Mouse (Mus musculus): Measurements from ENCODE around the gene Scrt2.

The Scrt2 gene

DNA sequence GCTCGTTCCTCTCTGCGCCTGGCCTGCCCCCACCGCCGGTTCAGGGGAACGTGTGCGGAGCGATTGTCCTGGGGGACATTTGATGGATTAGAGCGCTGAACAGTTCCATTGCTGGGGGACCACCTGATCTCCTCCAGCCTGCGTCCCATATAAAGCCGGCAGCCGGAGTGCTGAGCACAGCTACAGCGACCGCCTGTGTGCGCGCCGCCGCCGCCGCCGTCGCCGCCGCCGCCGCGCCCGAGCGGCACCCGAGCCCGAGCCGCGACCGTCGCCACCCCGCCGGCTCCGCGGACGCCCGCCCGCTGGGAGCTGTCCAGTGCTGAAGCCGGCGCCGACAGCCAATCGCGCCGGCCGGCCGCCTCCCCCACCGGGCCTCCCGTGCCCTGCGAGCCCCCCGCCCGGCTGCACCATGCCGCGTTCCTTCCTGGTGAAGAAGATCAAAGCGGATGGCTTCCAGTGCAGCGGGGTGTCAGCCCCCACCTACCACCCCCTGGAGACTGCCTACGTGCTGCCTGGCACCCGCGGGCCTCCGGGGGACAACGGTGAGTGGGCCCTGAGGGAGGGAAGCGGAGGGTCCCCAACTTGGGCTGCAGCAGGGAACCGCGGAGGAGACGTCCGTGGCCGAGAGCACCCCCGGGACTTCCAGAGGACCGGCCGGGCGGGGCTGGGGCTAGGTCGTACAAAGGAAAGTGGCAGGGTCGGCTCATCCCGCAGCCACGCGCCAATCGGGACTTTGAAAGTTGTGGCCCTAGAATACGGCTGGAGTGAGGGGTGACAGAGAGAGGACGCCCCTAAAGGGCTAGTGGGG is 516 bp downstream of the Scrt2 start:
- peak; percentile 36 to 56 for DNase-seq (ENCODE audit: low spot score in 2 of 2)

DNA sequence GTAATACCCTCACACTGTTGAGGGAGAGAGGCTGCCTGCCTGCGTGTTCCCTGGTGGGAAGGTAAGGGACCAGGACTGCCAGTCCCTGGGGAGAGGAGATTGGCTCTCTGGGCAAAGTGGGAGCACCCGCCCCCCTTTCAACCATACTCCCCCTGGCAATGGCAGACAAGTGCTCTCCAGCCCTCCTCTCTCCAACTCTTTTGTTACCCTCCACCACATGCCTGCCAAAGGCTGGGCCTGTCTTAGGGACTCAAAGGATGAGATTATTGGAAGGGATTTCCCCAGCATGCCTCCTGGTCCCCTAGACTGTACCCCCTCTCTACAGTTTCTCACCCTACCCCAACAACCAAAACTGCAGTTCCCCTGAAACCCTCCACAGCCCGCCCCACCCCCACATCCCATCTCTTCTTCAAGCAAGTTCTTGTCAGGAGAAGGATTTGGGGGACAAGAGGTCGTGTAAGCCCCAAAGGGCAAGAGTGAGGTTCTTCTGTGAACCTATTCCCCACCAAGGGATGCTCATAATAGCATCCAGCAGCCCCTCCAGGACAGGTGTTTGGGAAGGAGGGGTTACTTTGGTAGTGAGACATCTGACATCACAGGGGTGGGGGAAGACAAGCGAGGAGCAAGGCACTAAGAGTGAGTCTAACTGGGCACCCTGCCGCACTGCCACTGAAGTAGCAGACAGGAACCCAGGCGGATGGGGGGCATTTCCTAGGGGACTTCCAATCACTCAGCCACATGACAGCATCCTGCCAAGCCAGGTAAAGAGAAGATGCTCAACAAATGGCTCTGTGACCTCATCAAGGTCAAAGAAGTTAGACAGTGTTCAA is 1.3 kb downstream of the Scrt2 start:
- no peak for DNase-seq (ENCODE audit: low spot score in 2 of 2)

DNA sequence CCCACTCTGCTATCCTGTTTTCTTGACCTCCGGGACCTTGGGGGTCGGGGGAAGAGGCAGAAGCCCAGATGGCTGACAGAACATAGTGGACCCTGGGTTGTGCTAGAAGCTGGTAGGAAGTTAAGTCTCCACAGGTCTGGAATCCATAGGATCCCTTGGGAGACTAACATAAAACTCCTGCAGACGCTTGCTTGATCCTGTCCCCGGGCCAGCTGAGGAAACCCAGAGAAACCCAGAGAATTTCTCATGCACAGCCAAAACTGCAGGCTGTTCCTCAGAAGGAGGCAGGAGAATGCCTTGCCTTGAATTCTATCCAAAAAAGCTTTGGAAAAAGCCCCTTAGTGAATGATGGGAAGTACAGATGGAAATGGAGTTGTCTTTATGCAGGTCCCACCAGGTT is 2.1 kb downstream of the Scrt2 start:
- no peak for DNase-seq (ENCODE audit: low spot score in 2 of 2)

DNA sequence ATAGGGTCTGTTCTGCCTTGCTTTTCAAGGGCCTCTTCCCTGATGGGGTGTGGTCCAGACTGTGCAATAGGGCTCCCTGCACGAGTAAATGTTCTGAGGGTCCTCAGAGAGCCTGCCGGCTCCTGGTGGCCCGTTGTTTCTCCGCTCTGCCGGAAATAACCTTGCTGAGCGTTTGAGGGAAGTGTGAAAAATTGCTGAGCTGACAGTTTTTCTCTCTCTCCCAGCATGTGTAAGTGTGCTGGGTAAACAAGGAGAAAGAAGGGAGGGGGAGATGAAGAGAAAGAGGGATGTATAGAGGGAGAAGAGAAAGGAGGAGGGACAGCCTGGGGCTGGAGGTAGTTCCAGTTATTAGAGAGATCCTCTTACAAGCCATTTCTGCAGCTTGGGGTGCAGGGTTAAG is 3.0 kb downstream of the Scrt2 start:
- no peak for DNase-seq (ENCODE audit: low spot score in 2 of 2)

DNA sequence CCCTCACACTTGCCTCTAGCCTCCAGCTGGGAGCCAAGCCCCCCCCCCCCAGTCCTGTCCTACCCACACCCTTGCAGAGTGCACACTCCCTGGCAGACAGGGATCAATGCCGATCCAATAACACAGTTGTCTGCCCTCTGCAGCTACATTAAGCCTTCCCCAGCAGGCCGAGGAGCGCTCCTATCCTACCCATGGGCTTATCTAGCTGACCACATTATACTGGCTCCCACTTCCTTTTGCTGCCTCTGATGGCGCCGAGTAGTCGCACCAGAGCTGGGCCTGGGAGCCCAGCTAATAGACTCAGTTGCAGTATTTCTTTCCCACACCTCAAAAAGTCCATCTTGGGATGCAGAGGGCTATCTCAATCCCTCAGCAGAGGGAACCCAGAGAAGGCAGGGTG is 4.1 kb downstream of the Scrt2 start:
- no peak for DNase-seq (ENCODE audit: low spot score in 2 of 2)

DNA sequence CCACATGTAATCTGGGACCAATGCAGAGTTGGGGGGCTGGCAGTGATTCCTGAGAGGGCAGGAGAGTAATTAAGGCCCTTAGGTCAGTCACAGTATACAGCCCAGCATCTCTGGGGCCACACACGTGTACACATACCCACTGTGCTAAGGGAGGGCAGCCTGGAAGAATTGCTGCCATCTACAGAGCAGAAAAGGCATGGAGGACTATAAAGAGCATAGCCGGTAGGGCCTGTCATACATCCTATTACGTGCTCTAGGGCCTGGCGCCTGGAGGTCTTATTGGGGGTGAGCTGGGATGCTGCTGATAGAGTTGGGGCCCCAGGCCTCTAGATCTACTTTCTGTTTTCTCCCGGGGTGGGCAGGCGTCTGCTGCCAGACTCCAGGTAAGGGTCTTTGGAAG is 5.1 kb downstream of the Scrt2 start:
- no peak for DNase-seq (ENCODE audit: low spot score in 2 of 2)

DNA sequence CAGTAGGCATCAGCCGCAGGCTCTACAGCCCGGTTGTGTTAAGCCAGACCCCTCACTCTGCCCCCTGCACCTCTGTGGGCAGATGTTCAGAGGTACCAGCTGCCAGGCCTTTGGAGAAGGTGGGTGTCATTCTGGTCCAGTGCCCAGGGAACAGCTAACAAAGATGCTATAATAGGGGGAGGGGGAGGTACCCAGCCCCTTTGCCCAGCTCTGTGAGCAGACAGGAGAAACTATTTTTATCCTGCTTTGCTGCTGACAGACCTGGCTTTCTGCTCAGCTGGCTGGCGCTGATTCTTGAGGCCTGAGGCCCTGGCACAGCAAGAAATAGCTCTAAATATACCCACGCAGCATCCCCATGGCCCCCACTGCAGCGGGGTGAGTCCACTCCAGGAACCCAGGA is 5.8 kb downstream of the Scrt2 start:
- DNase-seq (ENCODE audit: low spot score in 2 of 2), result no peak

DNA sequence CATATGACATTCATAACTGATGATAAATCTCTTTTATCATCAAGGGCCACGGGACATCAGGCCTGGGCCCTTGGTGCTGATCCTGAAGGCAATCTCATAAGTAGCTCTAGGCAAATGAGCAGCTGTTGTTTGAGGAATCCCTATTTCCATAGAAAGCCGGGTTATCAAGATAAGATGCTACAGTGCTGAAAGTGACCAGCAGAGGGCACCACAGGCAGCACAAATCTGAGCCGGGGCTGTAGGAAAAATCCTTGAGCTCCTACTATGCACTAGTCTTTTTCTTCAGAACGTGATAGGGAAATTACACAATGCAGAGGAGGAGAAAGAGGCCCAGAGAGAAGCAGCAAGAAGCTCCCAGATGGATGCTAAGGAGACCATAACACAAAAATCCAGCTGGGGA is 7.7 kb downstream of the Scrt2 start:
- no peak for DNase-seq (ENCODE audit: low spot score in 2 of 2)

DNA sequence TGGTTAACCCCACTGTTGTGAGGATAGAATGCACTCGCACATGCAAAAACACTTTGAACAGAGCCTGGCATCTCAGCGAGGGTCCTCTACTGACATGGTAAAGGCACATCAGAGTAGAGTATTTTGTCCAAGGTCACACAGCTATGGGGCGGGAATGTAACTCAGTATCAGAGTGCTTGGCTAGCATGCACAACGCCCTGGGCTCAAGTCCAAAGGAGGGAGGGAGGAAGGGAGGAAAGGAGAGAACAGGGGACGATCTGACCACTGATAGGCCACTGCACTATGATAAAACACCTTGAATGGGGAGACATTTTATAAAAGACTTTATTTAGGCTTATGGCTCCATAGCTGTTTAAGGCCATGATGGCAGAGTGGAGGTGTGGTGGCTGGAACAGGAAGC is 8.3 kb downstream of the Scrt2 start:
- no peak for DNase-seq (ENCODE audit: low spot score in 2 of 2)

DNA sequence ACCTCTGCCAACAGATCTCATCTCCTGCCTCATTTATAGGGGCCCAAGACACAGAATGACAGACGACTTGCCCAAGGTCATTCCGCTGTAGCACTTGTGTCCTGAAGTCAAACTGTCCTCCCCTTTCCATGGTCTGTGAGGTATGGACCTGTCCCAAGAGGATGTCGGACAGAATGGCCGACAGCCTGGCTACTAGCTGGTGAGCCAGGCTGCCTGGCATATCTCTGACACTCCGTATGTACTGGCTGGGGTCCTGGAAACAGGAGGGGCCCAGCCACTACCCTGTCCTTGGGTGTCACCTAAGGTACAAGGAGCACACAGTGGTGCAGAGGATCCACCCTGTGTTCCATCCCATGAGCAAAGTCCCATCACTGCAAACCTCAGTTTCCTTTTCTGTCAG is 9.2 kb downstream of the Scrt2 start:
- no peak for DNase-seq (ENCODE audit: low spot score in 2 of 2)

DNA sequence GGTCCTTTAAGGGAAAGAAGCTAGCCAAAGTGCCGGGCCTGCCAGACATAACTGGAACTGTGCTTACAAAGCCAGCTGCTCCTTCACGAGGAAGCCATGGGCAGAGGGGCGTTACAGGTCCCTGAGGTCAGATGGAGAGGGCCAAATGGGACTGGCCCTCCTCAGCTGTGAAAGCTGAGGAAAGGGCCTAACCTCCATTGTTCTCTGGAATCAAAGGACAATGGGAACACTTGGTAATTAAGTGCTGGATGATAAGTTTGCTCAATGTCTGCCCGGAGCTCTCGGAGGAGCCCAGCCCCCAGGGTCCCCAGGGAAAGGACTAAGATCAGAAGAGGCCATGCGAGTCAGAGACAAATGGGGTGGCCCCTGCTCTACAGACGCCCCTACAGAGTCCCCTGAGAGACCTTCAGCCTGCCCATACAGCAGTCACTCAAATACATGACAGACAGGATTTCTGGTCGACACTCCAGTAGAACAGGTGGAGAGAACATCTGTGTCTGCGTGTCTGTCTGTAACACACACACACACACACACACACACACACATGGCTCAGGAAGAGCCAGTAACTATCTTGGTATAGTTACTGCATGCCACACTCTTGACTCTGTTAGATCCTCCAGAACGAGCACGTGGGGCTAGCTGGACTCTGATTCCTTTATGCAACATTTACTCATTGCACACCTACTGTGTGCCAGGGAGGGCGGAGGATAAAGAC is 10.2 kb downstream of the Scrt2 start:
- DNase-seq (ENCODE audit: low spot score in 2 of 2), result no peak

DNA sequence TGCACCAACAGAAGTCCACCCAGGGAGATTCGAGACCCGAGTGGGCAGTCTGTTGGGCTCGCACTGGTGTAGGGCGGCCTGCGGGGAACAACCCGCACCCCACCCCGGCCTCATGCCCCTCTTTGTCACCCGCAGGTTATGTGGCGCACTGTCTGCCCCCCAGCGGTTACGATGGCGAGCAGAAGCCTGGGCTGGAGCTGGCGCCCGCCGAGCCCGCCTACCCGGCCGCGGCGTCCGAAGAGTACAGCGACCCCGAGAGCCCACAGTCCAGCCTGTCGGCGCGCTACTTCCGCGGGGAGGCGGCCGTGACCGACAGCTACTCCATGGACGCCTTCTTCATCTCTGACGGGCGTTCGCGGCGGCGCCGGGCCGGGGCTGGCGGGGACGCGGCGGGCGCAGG is 11.6 kb downstream of the Scrt2 start:
- no peak for DNase-seq (ENCODE audit: low spot score in 2 of 2)

DNA sequence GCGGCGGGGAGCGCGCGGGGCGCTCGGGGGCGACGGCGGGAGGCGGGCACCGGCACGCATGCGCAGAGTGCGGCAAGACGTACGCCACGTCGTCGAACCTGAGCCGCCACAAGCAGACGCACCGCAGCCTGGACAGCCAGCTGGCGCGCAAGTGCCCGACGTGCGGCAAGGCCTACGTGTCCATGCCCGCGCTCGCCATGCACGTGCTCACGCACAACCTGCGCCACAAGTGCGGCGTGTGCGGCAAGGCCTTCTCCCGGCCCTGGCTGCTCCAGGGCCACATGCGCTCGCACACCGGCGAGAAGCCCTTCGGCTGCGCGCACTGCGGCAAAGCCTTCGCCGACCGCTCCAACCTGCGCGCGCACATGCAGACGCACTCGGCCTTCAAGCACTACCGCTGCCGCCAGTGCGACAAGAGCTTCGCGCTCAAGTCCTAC is 12.0 kb downstream of the Scrt2 start:
- no peak for DNase-seq (ENCODE audit: low spot score in 2 of 2)

DNA sequence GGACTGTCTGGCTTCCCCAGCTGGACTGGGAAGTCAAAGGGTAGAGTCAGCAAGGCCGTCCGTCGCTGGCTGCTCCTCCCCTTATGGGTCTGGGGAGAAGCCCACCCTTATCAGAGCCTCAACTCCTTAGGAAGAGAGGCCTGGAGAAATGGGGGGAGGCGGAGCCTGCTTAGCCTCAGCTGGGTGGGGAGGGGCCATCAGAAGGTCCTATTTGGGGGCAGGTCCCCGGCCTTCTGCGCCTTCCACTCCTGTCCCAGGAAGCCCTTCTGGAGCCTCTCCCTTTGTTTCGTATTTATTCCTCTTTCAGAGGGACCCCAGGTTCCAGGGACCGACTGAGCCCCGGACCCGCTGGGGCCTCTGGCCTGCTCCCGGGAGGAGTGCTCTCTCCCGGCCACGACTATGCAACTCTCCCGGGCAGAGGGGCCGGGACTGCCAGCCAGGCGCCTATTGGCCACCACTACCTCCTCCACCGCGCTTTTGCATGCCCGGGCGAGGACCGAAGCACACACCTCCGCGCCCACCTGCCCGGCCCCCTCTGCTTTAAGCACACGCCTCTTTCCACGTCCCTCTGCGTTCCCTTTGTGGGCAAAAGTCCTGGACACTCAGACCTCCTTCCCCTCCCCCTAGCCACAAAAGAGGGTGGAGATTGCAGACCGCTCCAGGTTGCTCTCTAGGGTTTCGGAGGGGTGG is 13.7 kb downstream of the Scrt2 start:
- no peak for DNase-seq (ENCODE audit: low spot score in 2 of 2)

DNA sequence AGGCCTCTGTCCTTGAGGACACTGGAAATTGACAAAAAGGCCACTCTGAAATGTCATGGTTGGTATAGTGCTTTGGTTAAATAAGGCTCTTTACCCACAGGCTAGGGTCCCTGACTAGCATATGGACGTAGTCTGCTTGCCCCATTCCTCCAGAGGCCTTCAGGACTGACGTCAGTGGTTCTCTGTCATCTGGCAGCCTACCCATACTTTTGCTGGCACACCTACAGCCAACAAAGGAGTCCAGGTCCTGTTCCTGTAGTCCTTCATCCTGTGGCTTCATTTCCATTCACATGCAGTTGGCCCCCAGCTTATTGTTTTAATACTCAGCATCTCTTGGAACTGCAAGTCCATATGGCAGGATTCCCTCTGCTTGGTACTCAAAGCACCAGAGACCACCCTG is 15.6 kb downstream of the Scrt2 start:
- DNase-seq (ENCODE audit: low spot score in 2 of 2), result no peak

DNA sequence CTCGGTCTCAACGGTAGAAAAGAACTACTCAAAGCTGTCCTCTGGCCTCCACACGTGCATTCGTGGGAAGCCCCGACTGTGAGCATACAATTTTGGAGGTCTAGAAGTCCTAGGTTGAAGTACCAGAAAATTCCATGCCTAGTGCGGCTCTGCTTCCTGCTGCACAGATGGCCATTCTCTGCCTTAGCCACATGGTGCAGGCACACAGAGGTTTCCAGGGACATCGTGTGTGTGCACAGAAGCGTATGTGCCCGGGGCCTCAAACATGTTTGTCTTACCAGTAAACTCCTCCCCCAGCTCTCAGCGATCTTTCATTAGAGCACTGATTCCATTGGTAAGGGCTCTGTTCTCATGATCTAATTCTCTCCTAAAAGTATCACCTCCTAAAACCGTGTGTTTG is 16.6 kb downstream of the Scrt2 start:
- no peak for DNase-seq (ENCODE audit: low spot score in 2 of 2)

DNA sequence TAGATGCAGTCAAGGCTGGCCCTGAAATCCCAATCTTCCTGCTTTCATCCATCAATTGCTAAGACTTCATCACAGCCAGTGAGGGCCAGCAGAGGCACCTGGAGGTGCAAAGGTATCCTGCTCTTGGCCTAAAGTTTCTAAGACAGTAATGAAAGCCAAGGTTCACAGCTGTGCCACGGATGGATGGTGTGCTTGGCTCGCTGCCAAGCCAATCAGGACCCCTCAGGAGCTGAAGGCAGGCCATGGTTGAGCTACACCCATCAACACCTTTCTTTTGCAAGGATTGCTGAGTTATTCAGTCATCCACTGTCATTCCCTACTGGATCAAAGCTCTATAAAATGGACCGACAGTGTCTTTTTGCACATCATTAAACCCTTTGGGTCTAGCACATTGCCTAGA is 18.2 kb downstream of the Scrt2 start:
- no peak for DNase-seq (ENCODE audit: low spot score in 2 of 2)

DNA sequence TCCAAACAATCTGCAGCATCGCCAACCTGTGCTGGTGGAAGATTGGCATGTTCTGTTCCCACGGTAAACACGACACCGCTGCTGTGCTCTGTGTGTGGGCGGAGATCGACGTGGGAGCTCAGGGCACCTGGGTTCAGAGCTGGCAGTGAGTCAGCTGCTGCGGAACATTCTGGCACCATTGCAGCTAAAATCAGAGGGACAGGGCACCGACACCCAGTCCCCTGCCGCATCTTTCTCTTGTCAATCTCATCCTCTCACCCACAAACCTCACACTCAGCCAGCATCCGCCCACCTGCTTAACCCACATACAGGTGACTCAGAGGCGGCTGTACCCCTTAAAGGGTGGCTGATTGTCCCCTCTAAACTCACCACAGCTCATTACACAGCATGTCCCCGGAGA is 20.4 kb downstream of the Scrt2 start:
- DNase-seq (ENCODE audit: low spot score in 2 of 2), result no peak

DNA sequence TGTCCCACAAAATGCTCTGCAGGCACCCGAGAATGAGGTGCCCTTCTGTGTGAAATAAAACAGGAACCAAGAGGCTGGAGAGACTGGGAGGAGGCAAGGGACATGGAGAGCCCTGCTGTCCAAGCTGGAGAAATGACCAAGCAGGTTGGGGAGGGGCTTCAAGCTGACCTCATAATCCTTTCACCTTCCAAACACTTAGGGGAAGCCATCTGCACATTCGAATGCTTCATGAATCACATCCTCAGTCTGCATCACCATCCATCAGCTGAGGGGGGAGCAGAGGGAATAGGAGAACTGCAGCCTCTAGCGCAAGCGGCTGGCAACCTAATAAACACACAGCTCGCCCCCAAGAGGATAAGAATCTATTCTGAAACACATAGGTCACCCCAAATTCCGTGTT is 21.0 kb downstream of the Scrt2 start:
- DNase-seq (ENCODE audit: low spot score in 2 of 2), result no peak

DNA sequence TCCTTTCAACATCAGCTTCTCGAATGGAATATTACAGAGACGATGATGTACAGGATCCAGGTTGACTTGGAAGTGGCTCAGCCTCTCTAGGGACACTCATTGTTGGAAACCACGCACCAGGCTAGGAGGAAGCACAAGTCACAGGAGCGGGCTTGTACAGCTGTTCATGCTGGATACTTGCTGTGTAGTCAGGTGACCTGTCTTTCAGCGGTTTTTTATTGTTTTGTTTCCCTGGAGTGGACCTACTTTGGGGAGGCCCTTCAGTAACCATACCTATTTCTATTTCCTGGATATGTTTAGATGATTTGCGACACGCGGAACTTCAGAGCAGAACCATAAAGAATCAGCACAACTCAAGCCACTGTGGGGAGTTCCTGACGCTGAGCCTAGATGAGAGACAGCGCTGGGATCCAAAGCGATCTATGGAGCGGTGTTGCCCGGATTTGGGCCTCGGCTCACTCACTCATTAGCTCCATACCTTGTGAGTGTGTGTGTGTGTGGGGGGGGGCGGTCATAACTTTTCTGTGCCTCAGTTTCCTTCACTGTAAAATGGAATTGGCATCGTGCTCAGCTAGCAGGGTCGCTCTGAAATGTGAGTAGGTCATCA is 23.5 kb downstream of the Scrt2 start:
- no peak for DNase-seq (ENCODE audit: low spot score in 2 of 2)

All from spleen, postnatal 36 days (tissue).